Mouse (Mus musculus): ENCODE measurements around the gene Hes3.

DNA sequence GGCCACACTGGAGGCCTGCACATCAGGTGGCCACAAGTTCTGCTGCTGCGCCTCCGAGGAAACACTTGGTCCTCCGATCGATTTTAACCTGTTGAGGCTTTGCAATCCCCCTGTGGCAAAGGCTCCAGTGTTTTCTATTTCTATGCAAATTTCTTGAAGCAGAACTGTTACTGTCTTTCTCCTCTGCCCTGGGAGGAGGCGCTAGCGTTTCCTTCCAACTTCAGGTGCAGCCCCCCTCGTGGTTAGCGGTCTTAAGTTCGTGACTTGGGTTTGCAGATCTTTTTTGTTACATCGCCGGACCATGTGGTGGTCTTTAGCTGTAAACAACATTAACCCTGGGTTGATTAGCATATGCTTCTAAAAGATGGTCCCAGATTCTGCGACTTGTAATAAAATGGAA, 42.1 kb upstream of the Hes3 start:
- TF ChIP-seq CTCF (IDR thresholded peaks at IDR 0.05; ENCODE audit: low read depth, low read length) (no peak), EP300 (IDR thresholded peaks at IDR 0.05; ENCODE audit: insufficient read depth, low read depth, low read length) (no peak), POLR2A (IDR thresholded peaks at IDR 0.05; ENCODE audit: insufficient read depth, low read length) (no peak)
